Mouse (Mus musculus) embryonic fibroblast, embryonic 13.5 days (primary cell): ENCODE measurements at regions not wholly inside any gene's neighbourhood (a gene's known extent, or its start where the extent isn't known, plus 50 kb on each side); places are given as distances from the start of the nearest gene placed in this dataset.

Experiments used
- H3K27ac ChIP-seq: 2 replicates; pipeline ENCODE4 v1.5.1; 2012; ENCODE audit warnings: low read length, control low read depth, inconsistent platforms; ENCODE audit not compliant: insufficient read depth
- H3K4me1 ChIP-seq: 2 replicates; pipeline ENCODE4 v1.6.1; 2011; ENCODE audit warnings: low read length; ENCODE audit not compliant: control insufficient read depth, insufficient read depth
- H3K4me3 ChIP-seq: 2 replicates; pipeline ENCODE4 v1.5.1; 2011; ENCODE audit warnings: mild to moderate bottlenecking, control low read depth, low read length; ENCODE audit not compliant: insufficient read depth
- CTCF ChIP-seq: IDR thresholded peaks from 2 replicates; pipeline ENCODE4 v1.5.1; 2011; ENCODE audit warnings: mild to moderate bottlenecking, control low read depth, low read length, moderate library complexity, borderline replicate concordance; ENCODE audit not compliant: insufficient read depth
- POLR2A ChIP-seq: IDR thresholded peaks from 2 replicates; pipeline ENCODE4 v1.6.1; 2011; ENCODE audit warnings: low read depth, mild to moderate bottlenecking, control low read depth, low read length, moderate library complexity

DNA sequence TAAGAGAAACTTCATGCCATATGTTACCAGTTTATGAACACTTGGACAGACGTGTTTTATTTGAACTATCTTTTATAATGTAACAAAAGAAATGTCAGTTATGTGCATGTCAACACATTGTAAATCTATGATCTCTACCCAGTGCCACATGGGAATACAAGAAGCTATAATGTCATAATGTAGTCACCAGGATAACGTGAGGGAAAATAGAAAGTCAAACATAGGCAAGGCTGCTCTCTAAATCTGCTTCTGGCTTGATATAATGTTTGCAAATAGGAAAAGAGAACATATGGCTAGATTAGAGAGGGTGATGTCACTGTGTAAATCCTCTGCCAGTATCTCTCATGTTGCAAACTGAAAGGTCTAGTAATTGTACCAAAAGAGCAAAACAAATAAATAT is 408.1 kb upstream of the Adamts5 start:
- Histone ChIP-seq H3K4me1 (no peaks in the 10 kb centered on the region), H3K4me3 (no peak overlapping the region), H3K27ac (no peak overlapping the region)
- TF ChIP-seq POLR2A (no peak), CTCF (no peak)

GRCm38 (mm10) chr16:86303869-86304268 is 402.2 kb upstream of the Adamts5 start:
- H3K27ac ChIP-seq: peak overlapping the region; percentile 54
- no peak overlapping the region for H3K4me3 ChIP-seq
- no peak for TF ChIP-seq POLR2A
- no peak for TF ChIP-seq CTCF
- H3K4me1 ChIP-seq: peaks cover 7% of the 10 kb centered on the region

DNA sequence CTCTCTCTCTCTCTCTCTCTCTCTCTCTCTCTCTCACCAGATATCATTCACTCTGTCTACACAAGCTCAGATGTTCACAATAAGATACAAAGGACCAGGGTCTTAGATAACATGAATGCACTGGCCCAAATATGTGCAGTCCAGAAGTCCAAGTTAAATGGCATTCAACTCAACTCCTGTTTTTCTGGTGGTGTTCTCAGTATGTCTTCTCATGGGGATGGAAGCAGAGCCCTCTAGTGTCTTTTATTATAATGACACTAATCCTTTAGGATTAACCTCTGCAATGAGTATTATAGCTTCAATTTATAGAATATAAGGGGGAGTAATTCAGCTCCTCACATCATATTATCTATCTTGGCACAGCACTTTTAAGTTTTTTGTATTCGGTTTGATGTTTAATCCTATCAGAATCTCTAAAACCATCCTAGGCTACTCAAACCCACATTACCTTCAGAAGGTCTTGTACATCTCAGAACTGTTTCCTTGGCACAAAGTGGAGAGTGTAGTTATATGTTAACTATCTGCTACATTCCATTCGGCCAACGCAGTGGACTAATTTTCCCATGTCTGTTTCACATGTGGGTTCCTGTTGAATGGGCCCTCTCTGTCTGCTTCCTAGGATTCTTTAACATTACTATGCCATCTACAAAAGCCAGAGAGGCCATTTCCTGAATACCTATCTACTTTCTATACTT is 401.0 kb upstream of the Adamts5 start:
- H3K27ac ChIP-seq: peak overlapping the region; percentile 59
- TF ChIP-seq CTCF (no peak), POLR2A (no peak)
- H3K4me3 ChIP-seq: no peak overlapping the region
- peaks cover 7% of the 10 kb centered on the region for H3K4me1 ChIP-seq

GRCm38 (mm10) chr16:86294436-86294835 is 392.8 kb upstream of the Adamts5 start:
- H3K4me1 ChIP-seq: peaks cover 5% of the 10 kb centered on the region; the same call in 1 of the 2 replicates
- H3K4me3 ChIP-seq: no peak overlapping the region
- no peak overlapping the region for H3K27ac ChIP-seq
- TF ChIP-seq POLR2A (no peak), CTCF (no peak)

DNA sequence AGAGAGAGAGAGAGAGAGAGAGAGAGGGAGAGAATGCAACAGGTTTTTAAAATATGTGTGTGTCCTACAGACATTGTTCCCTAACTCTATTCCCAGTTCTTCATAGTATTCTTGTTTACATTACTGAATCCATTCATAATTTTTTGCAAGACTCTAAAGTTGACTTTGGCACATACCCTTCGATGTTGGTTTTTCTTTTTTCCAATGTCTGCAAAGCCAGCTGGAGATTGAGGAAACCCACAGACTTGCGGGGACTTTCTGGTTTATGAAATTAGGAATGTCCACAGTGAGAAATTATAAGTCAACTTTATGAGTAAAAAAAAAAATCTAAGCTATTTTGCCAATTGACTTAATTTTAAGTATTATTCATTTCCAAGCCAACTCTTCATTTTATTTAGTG is 379.7 kb upstream of the Adamts5 start:
- Histone ChIP-seq H3K4me3 (no peak overlapping the region), H3K4me1 (no peaks in the 10 kb centered on the region), H3K27ac (no peak overlapping the region)
- TF ChIP-seq POLR2A (no peak), CTCF (no peak)

- Histone ChIP-seq H3K27ac (no peak overlapping the region), H3K4me3 (no peak overlapping the region), H3K4me1 (no peaks in the 10 kb centered on the region)
- TF ChIP-seq POLR2A (no peak), CTCF (no peak)
Measured at GRCm38 (mm10) chr16:86277031-86277430, 375.4 kb upstream of the Adamts5 start.

DNA sequence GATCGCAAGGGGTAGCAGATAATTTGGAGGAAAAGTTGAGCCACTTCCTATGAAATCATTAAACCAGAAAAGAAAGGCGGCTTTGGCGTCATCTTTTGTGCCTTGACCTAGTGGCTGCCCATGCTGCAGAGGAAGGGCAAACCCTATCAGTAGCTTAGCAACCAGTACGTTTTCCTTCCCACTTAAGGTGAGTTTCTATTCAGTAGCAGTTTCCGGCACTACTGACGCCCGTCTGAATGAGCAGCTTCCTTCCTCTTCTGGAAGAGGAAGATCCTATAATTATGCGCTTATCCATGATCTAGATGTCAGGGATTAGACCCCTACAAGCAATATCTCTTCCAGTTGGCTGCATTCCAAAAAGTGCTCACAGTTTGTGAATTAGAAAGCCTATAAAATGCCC is 360.0 kb upstream of the Adamts5 start:
- H3K4me1 ChIP-seq: no peaks in the 10 kb centered on the region; the same call in 1 of the 2 replicates
- no peak overlapping the region for H3K4me3 ChIP-seq
- TF ChIP-seq CTCF: no peak
- no peak for TF ChIP-seq POLR2A
- H3K27ac ChIP-seq: no peak overlapping the region

- TF ChIP-seq POLR2A (no peak), CTCF (no peak)
- Histone ChIP-seq H3K27ac (0 out of 2 replicates have a peak overlapping the region, but pooled peaks have one; percentile 47), H3K4me1 (no peaks in the 10 kb centered on the region), H3K4me3 (no peak overlapping the region)
Measured at GRCm38 (mm10) chr16:86252630-86253029, 351.0 kb upstream of the Adamts5 start.

DNA sequence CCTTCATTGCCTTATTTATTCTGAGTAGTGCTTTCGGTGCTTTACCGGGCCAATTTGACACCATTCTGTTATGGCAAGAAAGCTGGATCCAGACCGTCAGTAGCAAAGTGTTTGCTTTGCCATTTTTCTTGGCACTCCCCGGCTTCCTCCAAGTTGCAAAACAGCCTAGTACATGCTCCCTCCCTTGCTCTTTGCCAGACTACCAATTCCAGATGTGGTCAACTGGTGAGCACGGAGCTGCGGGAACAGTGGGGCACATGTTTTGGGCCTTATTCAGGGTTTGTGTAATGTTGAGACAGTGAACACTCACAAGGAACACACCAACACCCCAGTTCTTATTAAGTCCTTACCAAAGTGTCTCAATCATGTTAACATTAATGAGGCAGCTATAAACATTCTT is 348.4 kb upstream of the Adamts5 start:
- no peak overlapping the region for H3K4me3 ChIP-seq
- no peak overlapping the region for H3K27ac ChIP-seq
- TF ChIP-seq CTCF (no peak), POLR2A (no peak)
- no peaks in the 10 kb centered on the region for H3K4me1 ChIP-seq

DNA sequence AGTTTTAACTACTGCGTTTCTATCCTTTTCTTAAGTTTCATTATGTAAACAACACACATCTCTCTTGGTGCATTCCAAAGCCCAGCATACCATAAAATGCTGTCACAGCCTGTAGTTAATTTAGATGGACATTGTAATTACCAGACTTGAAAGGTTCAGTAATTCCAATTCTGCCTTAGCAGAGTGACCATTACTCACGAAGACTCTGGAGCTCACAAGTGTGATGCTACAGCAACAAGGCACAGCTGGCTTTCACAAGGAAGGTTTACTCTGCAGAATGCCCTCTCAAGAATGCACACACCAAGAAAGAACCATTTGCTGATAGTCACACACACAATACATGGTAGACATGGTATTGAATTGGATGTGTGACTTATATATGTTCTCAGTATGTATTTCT is 342.6 kb upstream of the Adamts5 start:
- H3K4me3 ChIP-seq: no peak overlapping the region
- H3K27ac ChIP-seq: peak overlapping the region; percentile 69
- peaks cover 2% of the 10 kb centered on the region; the same call in 1 of the 2 replicates for H3K4me1 ChIP-seq
- TF ChIP-seq CTCF: no peak
- no peak for TF ChIP-seq POLR2A

GRCm38 (mm10) chr16:86242766-86243510 is 341.3 kb upstream of the Adamts5 start:
- H3K4me3 ChIP-seq: no peak overlapping the region
- peak overlapping the region; percentile 83 for H3K27ac ChIP-seq
- TF ChIP-seq POLR2A (no peak), CTCF (no peak)

More at GRCm38 (mm10) chr16:86242766-86243510, 341.3 kb upstream of the Adamts5 start:
- peaks cover 2% of the 10 kb centered on the region; the same call in 1 of the 2 replicates for H3K4me1 ChIP-seq
